Mouse (Mus musculus): ENCODE data around the gene Eef1akmt2. TPM values are rescaled to one million over a fixed set of nuclear protein-coding genes. Genes with fewer than 3 reads are reported as not detected.

Gene Eef1akmt2
- polyA plus RNA-seq, 1 experiment from 2014 or later = 64.9 TPM

DNA sequence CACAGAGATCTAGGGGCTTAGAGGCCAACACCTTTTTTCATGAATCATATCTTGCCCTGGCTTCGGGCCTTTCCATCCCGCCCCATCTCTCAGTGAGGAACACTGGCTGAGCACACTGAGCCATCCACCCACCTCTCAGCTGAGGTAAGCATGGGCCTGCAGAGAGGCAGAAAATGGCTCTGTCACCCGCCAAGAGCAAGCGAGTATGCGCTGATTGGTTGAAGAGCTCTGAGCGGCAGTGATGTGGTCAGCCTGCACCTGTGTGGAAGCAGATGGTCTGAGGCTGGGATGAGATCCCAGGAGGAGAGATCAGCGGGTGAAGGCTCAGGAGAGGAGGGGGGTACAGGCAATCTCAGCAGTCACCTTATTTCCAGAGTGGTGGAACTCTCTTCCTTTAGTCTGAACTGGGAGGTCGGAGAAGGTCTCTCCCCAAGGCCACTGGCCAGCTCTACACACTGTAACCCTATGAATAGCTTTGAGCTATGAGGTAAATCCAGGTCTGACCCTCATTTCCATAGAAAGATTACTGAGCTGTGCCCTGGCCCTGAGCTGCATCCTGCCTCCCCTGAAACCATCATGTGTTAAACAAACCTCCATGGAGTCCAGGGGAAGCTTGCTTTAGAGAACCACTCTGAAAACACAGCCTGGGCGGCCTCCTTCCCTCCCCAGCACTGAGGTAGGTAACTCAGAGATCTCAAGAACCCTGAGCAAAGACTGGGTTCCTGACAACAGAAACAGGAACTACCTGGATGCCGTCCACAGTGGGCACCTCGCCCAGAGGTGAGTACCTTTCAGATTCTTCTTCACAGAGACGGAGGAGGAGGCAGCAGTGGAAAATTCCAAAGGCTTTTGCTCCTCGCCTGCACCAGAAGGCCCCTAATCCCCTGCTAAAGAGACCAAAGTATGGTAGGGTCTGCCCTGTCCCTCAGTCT lies 45.3 kb downstream of the Eef1akmt2 start:
- WGBS = 70% methylated on average over 13 of the region's 13 CpGs
- no peak overlapping the region for H3K4me2 ChIP-seq (replicated peaks; ENCODE audit: low read depth, low read length)
- no peaks in the 10 kb centered on the region for H3K9me3 ChIP-seq (ENCODE audit: low read length)
- peak overlapping the region; percentile 86 for H3K27ac ChIP-seq (ENCODE audit: low read length)
- no peaks in the 10 kb centered on the region for H3K36me3 ChIP-seq (ENCODE audit: insufficient read depth, low read length)
- peaks cover 74% of the 10 kb centered on the region for H3K4me1 ChIP-seq (ENCODE audit: insufficient read depth, low read length)
- no peaks in the 10 kb centered on the region for H3K27me3 ChIP-seq (ENCODE audit: insufficient read depth, low read length)
- no peak overlapping the region for H3K4me3 ChIP-seq (ENCODE audit: low read length)
- ATAC-seq (ENCODE audit: low FRiP score, low TSS enrichment) = no peak
- H3K9ac ChIP-seq (replicated peaks; ENCODE audit: low read length) = no peak overlapping the region; the same call in 1 of the 2 replicates

GRCm38 (mm10) chr7:132806286-132806685 lies 46.2 kb downstream of the Eef1akmt2 start:
- 81% methylated on average over 5 of the region's 5 CpGs for WGBS
- ATAC-seq (ENCODE audit: low FRiP score, low TSS enrichment) = no peak
- no peaks in the 10 kb centered on the region for H3K9me3 ChIP-seq (ENCODE audit: low read length)
- H3K4me3 ChIP-seq (ENCODE audit: low read length) = no peak overlapping the region
- no peaks in the 10 kb centered on the region for H3K27me3 ChIP-seq (ENCODE audit: insufficient read depth, low read length)
- no peak overlapping the region for H3K4me2 ChIP-seq (replicated peaks; ENCODE audit: low read depth, low read length)
- no peak overlapping the region for H3K9ac ChIP-seq (replicated peaks; ENCODE audit: low read length)
- H3K36me3 ChIP-seq (ENCODE audit: insufficient read depth, low read length) = no peaks in the 10 kb centered on the region
- no peak overlapping the region; the same call in 1 of the 2 replicates for H3K27ac ChIP-seq (ENCODE audit: low read length)
- peaks cover 69% of the 10 kb centered on the region for H3K4me1 ChIP-seq (ENCODE audit: insufficient read depth, low read length)

- Histone ChIP-seq H3K4me2 (replicated peaks; ENCODE audit: low read depth, low read length) (no peak overlapping the region), H3K9ac (replicated peaks; ENCODE audit: low read length) (no peak overlapping the region), H3K36me3 (ENCODE audit: insufficient read depth, low read length) (no peaks in the 10 kb centered on the region), H3K27me3 (ENCODE audit: insufficient read depth, low read length) (no peaks in the 10 kb centered on the region), H3K4me1 (ENCODE audit: insufficient read depth, low read length) (peaks cover 69% of the 10 kb centered on the region), H3K4me3 (ENCODE audit: low read length) (no peak overlapping the region), H3K9me3 (ENCODE audit: low read length) (no peaks in the 10 kb centered on the region), H3K27ac (ENCODE audit: low read length) (peak overlapping the region; percentile 23; the same call in 1 of the 2 replicates)
- whole genome bisulfite sequencing = 78% methylated on average over 5 of the region's 5 CpGs
- no peak for ATAC-seq (ENCODE audit: low FRiP score, low TSS enrichment)
These were observed 47.5 kb downstream of the Eef1akmt2 start for GRCm38 (mm10) chr7:132804951-132805350.

- H3K27ac ChIP-seq (ENCODE audit: low read length) = peak overlapping the region; percentile 23; the same call in 1 of the 2 replicates
- no peak overlapping the region for H3K9ac ChIP-seq (replicated peaks; ENCODE audit: low read length)
- WGBS = 64% methylated on average over 7 of the region's 7 CpGs
- H3K4me1 ChIP-seq (ENCODE audit: insufficient read depth, low read length) = peaks cover 68% of the 10 kb centered on the region
- ATAC-seq (ENCODE audit: low FRiP score, low TSS enrichment) = no peak
- H3K36me3 ChIP-seq (ENCODE audit: insufficient read depth, low read length) = no peaks in the 10 kb centered on the region
- H3K4me3 ChIP-seq (ENCODE audit: low read length) = no peak overlapping the region
- H3K9me3 ChIP-seq (ENCODE audit: low read length) = no peaks in the 10 kb centered on the region
- no peaks in the 10 kb centered on the region for H3K27me3 ChIP-seq (ENCODE audit: insufficient read depth, low read length)
- no peak overlapping the region for H3K4me2 ChIP-seq (replicated peaks; ENCODE audit: low read depth, low read length)
These were observed 48.0 kb downstream of the Eef1akmt2 start for GRCm38 (mm10) chr7:132804461-132804860.

- 56% methylated on average over 3 of the region's 3 CpGs for WGBS
- Histone ChIP-seq H3K36me3 (ENCODE audit: insufficient read depth, low read length) (no peaks in the 10 kb centered on the region), H3K9ac (replicated peaks; ENCODE audit: low read length) (no peak overlapping the region), H3K4me1 (ENCODE audit: insufficient read depth, low read length) (peaks cover 64% of the 10 kb centered on the region), H3K27ac (ENCODE audit: low read length) (peak overlapping the region; percentile 23; the same call in 1 of the 2 replicates), H3K9me3 (ENCODE audit: low read length) (no peaks in the 10 kb centered on the region), H3K27me3 (ENCODE audit: insufficient read depth, low read length) (no peaks in the 10 kb centered on the region), H3K4me3 (ENCODE audit: low read length) (no peak overlapping the region), H3K4me2 (replicated peaks; ENCODE audit: low read depth, low read length) (no peak overlapping the region)
- no peak for ATAC-seq (ENCODE audit: low FRiP score, low TSS enrichment)
These were observed 48.5 kb downstream of the Eef1akmt2 start for GRCm38 (mm10) chr7:132803962-132804361.

- WGBS = 70% methylated on average over 2 of the region's 2 CpGs
- no peak overlapping the region for H3K4me2 ChIP-seq (replicated peaks; ENCODE audit: low read depth, low read length)
- no peak for ATAC-seq (ENCODE audit: low FRiP score, low TSS enrichment)
- H3K36me3 ChIP-seq (ENCODE audit: insufficient read depth, low read length) = no peaks in the 10 kb centered on the region
- no peak overlapping the region for H3K4me3 ChIP-seq (ENCODE audit: low read length)
- H3K27ac ChIP-seq (ENCODE audit: low read length) = no peak overlapping the region
- H3K4me1 ChIP-seq (ENCODE audit: insufficient read depth, low read length) = peaks cover 57% of the 10 kb centered on the region
- no peaks in the 10 kb centered on the region for H3K9me3 ChIP-seq (ENCODE audit: low read length)
- no peaks in the 10 kb centered on the region for H3K27me3 ChIP-seq (ENCODE audit: insufficient read depth, low read length)
- no peak overlapping the region for H3K9ac ChIP-seq (replicated peaks; ENCODE audit: low read length)
These were observed 49.1 kb downstream of the Eef1akmt2 start for GRCm38 (mm10) chr7:132803336-132803735.

DNA sequence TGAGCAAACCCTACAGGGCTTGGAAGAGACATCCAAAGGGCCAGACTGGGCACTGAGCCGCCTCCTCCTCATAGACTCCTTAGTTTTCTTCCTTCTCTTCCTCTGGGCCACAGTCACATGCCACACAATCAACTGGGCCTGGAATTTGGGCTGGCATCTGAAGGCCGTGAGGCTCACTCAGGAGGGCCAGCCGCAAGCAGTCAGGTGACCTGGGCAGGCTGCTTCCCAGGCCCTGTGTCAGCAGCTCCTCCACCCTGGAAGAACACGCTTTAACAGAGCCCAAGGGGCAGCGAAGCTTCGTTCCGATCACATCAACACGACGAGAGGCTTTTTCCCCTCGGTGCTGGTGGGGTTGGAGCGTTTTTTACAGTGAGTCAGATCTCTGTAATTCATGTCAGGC lies 49.8 kb downstream of the Eef1akmt2 start:
- no peaks in the 10 kb centered on the region for H3K27me3 ChIP-seq (ENCODE audit: insufficient read depth, low read length)
- no peak overlapping the region for H3K4me2 ChIP-seq (replicated peaks; ENCODE audit: low read depth, low read length)
- H3K9ac ChIP-seq (replicated peaks; ENCODE audit: low read length) = no peak overlapping the region
- H3K4me1 ChIP-seq (ENCODE audit: insufficient read depth, low read length) = peaks cover 51% of the 10 kb centered on the region
- H3K36me3 ChIP-seq (ENCODE audit: insufficient read depth, low read length) = no peaks in the 10 kb centered on the region
- WGBS = 77% methylated on average over 11 of the region's 11 CpGs
- H3K27ac ChIP-seq (ENCODE audit: low read length) = no peak overlapping the region
- ATAC-seq (ENCODE audit: low FRiP score, low TSS enrichment) = no peak
- no peaks in the 10 kb centered on the region for H3K9me3 ChIP-seq (ENCODE audit: low read length)
- H3K4me3 ChIP-seq (ENCODE audit: low read length) = no peak overlapping the region

GRCm38 (mm10) chr7:132802066-132802465 lies 50.4 kb downstream of the Eef1akmt2 start:
- Histone ChIP-seq H3K27ac (ENCODE audit: low read length) (no peak overlapping the region), H3K27me3 (ENCODE audit: insufficient read depth, low read length) (no peaks in the 10 kb centered on the region), H3K4me2 (replicated peaks; ENCODE audit: low read depth, low read length) (no peak overlapping the region), H3K9ac (replicated peaks; ENCODE audit: low read length) (no peak overlapping the region), H3K4me1 (ENCODE audit: insufficient read depth, low read length) (peaks cover 45% of the 10 kb centered on the region), H3K4me3 (ENCODE audit: low read length) (no peak overlapping the region), H3K9me3 (ENCODE audit: low read length) (no peaks in the 10 kb centered on the region), H3K36me3 (ENCODE audit: insufficient read depth, low read length) (no peaks in the 10 kb centered on the region)
- 84% methylated on average over 2 of the region's 2 CpGs for WGBS
- ATAC-seq (ENCODE audit: low FRiP score, low TSS enrichment) = no peak

GRCm38 (mm10) chr7:132801509-132801908 lies 51.0 kb downstream of the Eef1akmt2 start:
- Histone ChIP-seq H3K36me3 (ENCODE audit: insufficient read depth, low read length) (no peaks in the 10 kb centered on the region), H3K27me3 (ENCODE audit: insufficient read depth, low read length) (no peaks in the 10 kb centered on the region), H3K4me2 (replicated peaks; ENCODE audit: low read depth, low read length) (no peak overlapping the region), H3K9ac (replicated peaks; ENCODE audit: low read length) (no peak overlapping the region), H3K9me3 (ENCODE audit: low read length) (no peaks in the 10 kb centered on the region), H3K27ac (ENCODE audit: low read length) (no peak overlapping the region), H3K4me3 (ENCODE audit: low read length) (no peak overlapping the region), H3K4me1 (ENCODE audit: insufficient read depth, low read length) (peaks cover 43% of the 10 kb centered on the region)
- ATAC-seq (ENCODE audit: low FRiP score, low TSS enrichment) = no peak
- 71% methylated on average over 5 of the region's 5 CpGs for WGBS

DNA sequence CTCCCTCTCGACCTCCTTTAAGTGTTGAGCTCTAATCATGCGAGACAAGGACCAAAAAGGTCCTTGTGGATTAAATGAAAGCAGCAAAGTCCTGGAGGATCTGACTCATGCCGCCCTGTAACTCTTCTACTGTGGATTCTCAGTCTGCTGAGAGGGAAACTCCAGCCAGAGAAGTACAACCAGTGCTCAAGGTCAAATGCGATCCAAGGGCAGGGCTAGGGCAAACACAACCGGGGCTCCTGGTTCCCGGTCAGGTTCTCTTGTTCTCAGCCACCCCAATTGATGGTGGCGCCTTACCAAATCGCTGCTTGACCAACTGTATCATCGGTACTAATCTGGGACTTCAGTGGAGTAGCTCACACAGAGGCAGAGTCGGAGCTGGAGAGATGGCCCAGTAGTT lies 51.6 kb downstream of the Eef1akmt2 start:
- ATAC-seq (ENCODE audit: low FRiP score, low TSS enrichment) = no peak
- no peaks in the 10 kb centered on the region for H3K9me3 ChIP-seq (ENCODE audit: low read length)
- H3K4me2 ChIP-seq (replicated peaks; ENCODE audit: low read depth, low read length) = no peak overlapping the region
- H3K27ac ChIP-seq (ENCODE audit: low read length) = peak overlapping the region; percentile 25
- H3K27me3 ChIP-seq (ENCODE audit: insufficient read depth, low read length) = no peaks in the 10 kb centered on the region
- H3K36me3 ChIP-seq (ENCODE audit: insufficient read depth, low read length) = no peaks in the 10 kb centered on the region
- H3K4me3 ChIP-seq (ENCODE audit: low read length) = no peak overlapping the region
- 72% methylated on average over 10 of the region's 10 CpGs for WGBS
- H3K4me1 ChIP-seq (ENCODE audit: insufficient read depth, low read length) = peaks cover 40% of the 10 kb centered on the region
- H3K9ac ChIP-seq (replicated peaks; ENCODE audit: low read length) = no peak overlapping the region
